Mouse (Mus musculus) kidney, embryonic 14.5 days (tissue): Measurements from ENCODE around the gene Olfr891. TPM values are rescaled to one million over a fixed set of nuclear protein-coding genes. Genes with fewer than 3 reads are reported as not detected.
"Not testable (repeated sequence)": the region's sequence is repeated elsewhere in the genome, so short reads cannot be mapped to it uniquely, and the experiment has no call there.

Experiments
- ATAC-seq: fragments of 200-750 bp; cut with Nextera tagmentation; 2 replicates; pipeline ENCODE4 v1.8.0; 2017; ENCODE audit warnings: moderate number of reproducible peaks, mild to moderate bottlenecking, moderate TSS enrichment, moderate library complexity; ENCODE audit not compliant: low FRiP score, low TSS enrichment
- H3K27ac ChIP-seq: fragments of 300-500 bp; sonication (generic); 2 replicates; pipeline ENCODE4 v1.5.1; 2014; ENCODE audit warnings: low read depth, mild to moderate bottlenecking, low read length, moderate library complexity, mixed read lengths
- H3K27me3 ChIP-seq: fragments of 300-500 bp; sonication (generic); 2 replicates; pipeline ENCODE4 v1.6.1; 2014; ENCODE audit warnings: mild to moderate bottlenecking, low read length; ENCODE audit not compliant: control insufficient read depth, insufficient read depth
- H3K36me3 ChIP-seq: fragments of 300-500 bp; sonication (generic); 2 replicates; pipeline ENCODE4 v1.6.1; 2014; ENCODE audit warnings: low read length, mixed read lengths; ENCODE audit not compliant: control insufficient read depth, insufficient read depth
- H3K4me1 ChIP-seq: fragments of 300-500 bp; sonication (generic); 2 replicates; pipeline ENCODE4 v1.6.1; 2014; ENCODE audit warnings: low read length, mixed read lengths; ENCODE audit not compliant: control insufficient read depth, insufficient read depth
- H3K4me2 ChIP-seq: fragments of 300-500 bp; sonication (generic); replicated peaks from 2 replicates; pipeline ENCODE4 v1.6.1; 2014; ENCODE audit warnings: low read depth, mild to moderate bottlenecking, low read length
- H3K4me3 ChIP-seq: fragments of 300-500 bp; sonication (generic); 2 replicates; pipeline ENCODE4 v1.5.1; 2014; ENCODE audit warnings: mild to moderate bottlenecking, low read length
- H3K9ac ChIP-seq: fragments of 300-500 bp; sonication (generic); 2 replicates; pipeline ENCODE4 v1.6.1; 2014; ENCODE audit warnings: low read depth, mild to moderate bottlenecking, low read length, moderate library complexity
- H3K9me3 ChIP-seq: fragments of 300-500 bp; sonication (generic); 2 replicates; pipeline ENCODE4 v1.6.1; 2016; ENCODE audit warnings: low read length; ENCODE audit not compliant: control insufficient read depth
- WGBS: fragments of 180-500 bp; shearing (Covaris S2); extraction: QIAGEN DNeasy Blood & Tissue Kit; methylation state at CpG from one replicate; pipeline ENCODE4 v1.1.7; 2014; 5-methylcytosine and 5-hydroxymethylcytosine counted together
- polyA plus RNA-seq: library from polyadenylated mRNA; unstranded; fragments of >200 nt; fragmentation: Nextera tagmentation; extraction: Ambion mirVana; gene quantifications from 2 replicates; pipeline ENCODE4 v1.2.1, GENCODE M21; 2014

Gene Olfr891
- polyA plus RNA-seq: not detected in 2 replicates

DNA sequence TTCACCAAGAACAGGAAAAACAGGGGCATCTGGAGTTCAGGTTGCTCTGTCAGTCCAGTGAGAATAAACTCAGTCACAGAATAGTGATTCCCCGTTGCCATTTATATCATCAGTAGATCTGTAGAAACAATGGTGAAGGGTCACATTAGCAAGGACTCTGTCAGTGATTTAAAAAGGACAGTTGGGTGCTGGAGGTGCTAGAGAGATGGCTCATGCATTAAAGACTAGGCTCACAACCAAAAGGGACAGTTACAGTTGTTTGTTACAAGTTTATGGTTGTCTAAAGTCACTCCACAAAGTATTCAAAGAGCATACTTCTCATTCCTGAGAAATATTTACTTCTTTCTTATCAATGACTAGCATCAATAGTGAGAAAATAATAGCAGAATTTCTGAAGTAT, at the start of gene Olfr891:
Gene Olfr891, minus strand, starts transcription at position 101 of the 400 bp plus-strand sequence.
- H3K4me2 ChIP-seq: no peak within 1 kb of the TSS
- H3K9me3 ChIP-seq: peaks cover 8% of the 10 kb centered on the region
- ATAC-seq: no peak
- no peak within 1 kb of the TSS for H3K4me3 ChIP-seq
- H3K9ac ChIP-seq: no peak within 1 kb of the TSS
- no peaks in the 10 kb centered on the region for H3K4me1 ChIP-seq
- WGBS: 86% methylated on average over 1 of the region's 1 CpGs
- H3K27me3 ChIP-seq: no peaks in the 10 kb centered on the region
- no peak within 1 kb of the TSS for H3K27ac ChIP-seq
- H3K36me3 ChIP-seq: no peaks in the 10 kb centered on the region

DNA sequence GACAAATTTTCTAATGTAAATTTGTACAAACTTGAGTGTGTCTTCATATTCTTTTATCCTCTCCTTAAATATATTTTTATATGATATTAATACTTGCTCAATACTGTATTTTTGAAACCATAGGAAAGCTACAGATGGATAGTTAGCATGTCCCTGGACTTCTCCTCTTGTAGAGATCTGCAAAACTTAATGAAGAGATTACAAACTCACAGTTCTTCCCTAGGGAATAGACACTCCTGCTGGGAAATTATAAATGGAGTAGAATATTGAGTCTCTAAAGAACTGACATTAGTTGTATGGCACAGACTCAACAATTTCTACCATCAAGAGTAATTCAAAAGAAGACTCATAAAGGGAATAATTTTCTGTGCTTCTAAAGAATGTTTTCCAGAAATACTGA, 37.1 kb upstream of the Olfr891 start, which contains the start of gene Olfr894:
Gene Olfr894, plus strand, starts transcription at position 301 of the 400 bp plus-strand sequence.
- Histone ChIP-seq H3K27me3 (no peaks in the 10 kb centered on the region), H3K9me3 (no peaks in the 10 kb centered on the region), H3K9ac (no peak within 1 kb of the TSS), H3K4me1 (no peaks in the 10 kb centered on the region), H3K27ac (no peak within 1 kb of the TSS), H3K4me2 (no peak within 1 kb of the TSS), H3K4me3 (no peak within 1 kb of the TSS), H3K36me3 (no peaks in the 10 kb centered on the region)
- no peak for ATAC-seq

DNA sequence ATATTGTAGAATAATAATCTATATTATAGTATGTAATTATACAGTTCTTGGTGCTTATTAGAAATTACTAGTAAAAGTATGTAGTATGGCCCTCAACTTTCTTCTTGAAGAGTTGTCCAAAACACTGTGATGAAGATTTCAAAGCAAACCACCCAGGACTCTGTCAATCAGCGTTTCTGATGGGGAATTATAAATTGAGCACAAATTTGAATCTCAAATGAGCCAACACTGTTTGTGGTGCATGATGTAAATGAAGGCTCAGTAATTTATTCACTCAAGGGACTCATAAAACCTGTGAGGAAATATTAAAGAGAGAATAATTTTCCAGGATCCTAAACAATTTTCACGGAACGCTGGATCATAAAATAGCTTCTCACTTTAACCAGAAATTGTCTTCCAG, 27.4 kb upstream of the Olfr891 start, which contains the start of gene Olfr893:
Gene Olfr893, plus strand, starts transcription at position 301 of the 400 bp plus-strand sequence.
- H3K9ac ChIP-seq: no peak within 1 kb of the TSS
- H3K27ac ChIP-seq: no peak within 1 kb of the TSS
- no peaks in the 10 kb centered on the region for H3K36me3 ChIP-seq
- H3K4me3 ChIP-seq: no peak within 1 kb of the TSS
- H3K4me2 ChIP-seq: no peak within 1 kb of the TSS
- no peaks in the 10 kb centered on the region for H3K27me3 ChIP-seq
- no peak for ATAC-seq
- no peaks in the 10 kb centered on the region for H3K9me3 ChIP-seq
- H3K4me1 ChIP-seq: no peaks in the 10 kb centered on the region
- WGBS: 91% methylated on average over 3 of the region's 3 CpGs

- not testable (repeated sequence) for ATAC-seq
- 58% methylated on average over 2 of the region's 2 CpGs for WGBS
Observed at GRCm38 (mm10) chr9:38168341-38168740, 12.3 kb downstream of the Olfr891 start.

DNA sequence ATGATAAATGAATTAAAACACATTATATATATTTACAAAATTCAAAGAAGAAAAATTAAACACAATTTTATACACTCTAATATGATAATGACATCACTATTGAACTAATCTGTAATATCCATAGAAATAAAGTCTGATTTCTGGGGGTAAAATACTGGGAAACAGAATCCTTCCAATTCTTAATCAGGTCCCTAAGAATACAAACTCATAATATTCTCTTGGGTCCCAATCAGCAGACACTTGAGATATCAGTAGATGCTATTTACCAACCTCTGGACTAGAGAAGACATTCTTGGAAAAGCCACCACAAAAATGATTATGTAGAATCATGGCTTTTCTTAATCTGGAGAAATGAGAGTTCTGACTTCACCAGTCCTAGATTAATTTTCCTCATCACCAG, 38.4 kb downstream of the Olfr891 start, which contains the start of gene Olfr890:
Gene Olfr890, plus strand, starts transcription at position 301 of the 400 bp plus-strand sequence.
- H3K4me1 ChIP-seq: no peaks in the 10 kb centered on the region
- no peaks in the 10 kb centered on the region for H3K9me3 ChIP-seq
- no peak within 1 kb of the TSS for H3K4me3 ChIP-seq
- H3K36me3 ChIP-seq: no peaks in the 10 kb centered on the region
- ATAC-seq: no peak
- H3K9ac ChIP-seq: no peak within 1 kb of the TSS
- no peaks in the 10 kb centered on the region for H3K27me3 ChIP-seq
- no peak within 1 kb of the TSS for H3K27ac ChIP-seq
- no peak within 1 kb of the TSS for H3K4me2 ChIP-seq

More at GRCm38 (mm10) chr9:38168341-38168740, 12.3 kb downstream of the Olfr891 start:
- H3K9me3 ChIP-seq, H3K9ac ChIP-seq, H3K27ac ChIP-seq, H3K4me3 ChIP-seq, H3K4me1 ChIP-seq, H3K4me2 ChIP-seq, H3K27me3 ChIP-seq, H3K36me3 ChIP-seq: not testable (repeated sequence)

Other genes with a start within 250 kb of the Olfr891 start
- not detected in 2 replicates for gene Olfr881, start 189.0 kb downstream of the Olfr891 start, polyA plus RNA-seq
- gene Olfr883, start 155.0 kb downstream of the Olfr891 start, polyA plus RNA-seq: not detected in 2 replicates
- not detected in 2 replicates for gene Olfr884, start 134.3 kb downstream of the Olfr891 start, polyA plus RNA-seq
- gene Olfr885, start 119.5 kb downstream of the Olfr891 start, polyA plus RNA-seq: not detected in 2 replicates
- gene Olfr887, start 96.7 kb downstream of the Olfr891 start, polyA plus RNA-seq: not detected in 2 replicates
- not detected in 2 replicates for gene Olfr888, start 72.7 kb downstream of the Olfr891 start, polyA plus RNA-seq
- gene Olfr889, start 65.6 kb downstream of the Olfr891 start, polyA plus RNA-seq: 0.07 TPM in 1 of 2 replicates, not detected in the other
- not detected in 2 replicates for gene Olfr890, start 38.3 kb downstream of the Olfr891 start, polyA plus RNA-seq
- not detected in 2 replicates for gene Olfr893, start 27.5 kb upstream of the Olfr891 start, polyA plus RNA-seq
- gene Olfr894, start 37.2 kb upstream of the Olfr891 start, polyA plus RNA-seq: not detected in 2 replicates
- not detected in 2 replicates for gene Olfr143, start 72.0 kb upstream of the Olfr891 start, polyA plus RNA-seq
- gene Olfr895, start 87.0 kb upstream of the Olfr891 start, polyA plus RNA-seq: not detected in 2 replicates
- not detected in 2 replicates for gene Olfr896-ps1, start 110.3 kb upstream of the Olfr891 start, polyA plus RNA-seq
- gene Olfr25, start 148.2 kb upstream of the Olfr891 start, polyA plus RNA-seq: not detected in 2 replicates
- gene Olfr898, start 167.6 kb upstream of the Olfr891 start, polyA plus RNA-seq: not detected in 2 replicates
- gene Olfr250, start 186.1 kb upstream of the Olfr891 start, polyA plus RNA-seq: not detected in 2 replicates
- gene Olfr251, start 196.3 kb upstream of the Olfr891 start, polyA plus RNA-seq: not detected in 2 replicates
- gene Olfr147, start 220.9 kb upstream of the Olfr891 start, polyA plus RNA-seq: not detected in 2 replicates
- gene Olfr901, start 248.6 kb upstream of the Olfr891 start, polyA plus RNA-seq: not detected in 2 replicates